Mouse (Mus musculus): Measurements from ENCODE around the gene Tceal7. TPM values are rescaled to one million over a fixed set of nuclear protein-coding genes. Genes with fewer than 3 reads are reported as not detected.

Tceal7 gene
- polyA plus RNA-seq (2015; fragmentation: Nextera tagmentation; extraction: Ambion mirVana) = 0.13 and 0.17 TPM in 2 replicates

GRCm38 (mm10) chrX:136214729-136215677 is at the start of gene Tceal7, which contains the start of gene Bex1:
TSS of gene Tceal7 (plus strand) at chrX:136214779.
TSS of gene Bex1 (minus strand) at chrX:136215513.

GRCm38 (mm10) chrX:136172118-136172551 is 42.4 kb upstream of the Tceal7 start, which contains the start of gene Tceal8:
TSS of gene Tceal8 (minus strand) at chrX:136172342.

GRCm38 (mm10) chrX:136203664-136204066 is 10.9 kb upstream of the Tceal7 start, which contains the start of gene Tceal5:
TSS of gene Tceal5 (minus strand) at chrX:136203876.

GRCm38 (mm10) chrX:136244574-136245229 is 30.1 kb downstream of the Tceal7 start, which contains the start of gene Tceal9:
TSS of gene Tceal9 (plus strand) at chrX:136245079.

GRCm38 (mm10) chrX:136269743-136270392 is 55.3 kb downstream of the Tceal7 start, which contains the start of gene Bex3:
TSS of gene Bex3 (plus strand) at chrX:136270253.

Small RNA genes lying within 50 kb of the gene (microRNA-seq; reads per million reads assigned to microRNA genes)
- gene Mir6383 = not detected

Other genes with a start within 250 kb of the Tceal7 start
- gene Arxes2, start 221.0 kb upstream of the Tceal7 start, polyA plus RNA-seq (2015; fragmentation: Nextera tagmentation; extraction: Ambion mirVana) = 35.2 and 48.2 TPM in 2 replicates
- gene Arxes1, start 181.4 kb upstream of the Tceal7 start, polyA plus RNA-seq (2015; fragmentation: Nextera tagmentation; extraction: Ambion mirVana) = 13.2 and 17.6 TPM in 2 replicates
- gene Bex2, start 146.5 kb upstream of the Tceal7 start, polyA plus RNA-seq (2015; fragmentation: Nextera tagmentation; extraction: Ambion mirVana) = 5.6 and 6.0 TPM in 2 replicates
- gene Nxf3, start 129.5 kb upstream of the Tceal7 start, polyA plus RNA-seq (2015; fragmentation: Nextera tagmentation; extraction: Ambion mirVana) = 0.05 and 0.11 TPM in 2 replicates
- 15.6 and 23.3 TPM in 2 replicates for gene Bex4, start 75.8 kb upstream of the Tceal7 start, polyA plus RNA-seq (2015; fragmentation: Nextera tagmentation; extraction: Ambion mirVana)
- gene Tceal8, start 42.4 kb upstream of the Tceal7 start, polyA plus RNA-seq (2015; fragmentation: Nextera tagmentation; extraction: Ambion mirVana) = 109 and 150 TPM in 2 replicates
- 3.3 and 3.8 TPM in 2 replicates for gene Tceal5, start 10.9 kb upstream of the Tceal7 start, polyA plus RNA-seq (2015; fragmentation: Nextera tagmentation; extraction: Ambion mirVana)
- 9.6 and 14.0 TPM in 2 replicates for gene Bex1, start 734 bp downstream of the Tceal7 start, polyA plus RNA-seq (2015; fragmentation: Nextera tagmentation; extraction: Ambion mirVana)
- 311 and 374 TPM in 2 replicates for gene Tceal9, start 30.3 kb downstream of the Tceal7 start, polyA plus RNA-seq (2015; fragmentation: Nextera tagmentation; extraction: Ambion mirVana)
- gene Bex3, start 55.5 kb downstream of the Tceal7 start, polyA plus RNA-seq (2015; fragmentation: Nextera tagmentation; extraction: Ambion mirVana) = 180 and 207 TPM in 2 replicates

All from urinary bladder, postnatal 0 days (tissue).